Mouse (Mus musculus): ENCODE data around the gene Icmt.

Gene Icmt

GRCm38 (mm10) chr4:152300375-152300774, 3.3 kb downstream of the Icmt start:
- no peak for DNase-seq (ENCODE audit: low read depth)

GRCm38 (mm10) chr4:152302012-152302411, 5.0 kb downstream of the Icmt start:
- no peak for DNase-seq (ENCODE audit: low read depth)

- DNase-seq (ENCODE audit: low read depth), result no peak
These were observed 6.1 kb downstream of the Icmt start for GRCm38 (mm10) chr4:152303172-152303571.

DNA sequence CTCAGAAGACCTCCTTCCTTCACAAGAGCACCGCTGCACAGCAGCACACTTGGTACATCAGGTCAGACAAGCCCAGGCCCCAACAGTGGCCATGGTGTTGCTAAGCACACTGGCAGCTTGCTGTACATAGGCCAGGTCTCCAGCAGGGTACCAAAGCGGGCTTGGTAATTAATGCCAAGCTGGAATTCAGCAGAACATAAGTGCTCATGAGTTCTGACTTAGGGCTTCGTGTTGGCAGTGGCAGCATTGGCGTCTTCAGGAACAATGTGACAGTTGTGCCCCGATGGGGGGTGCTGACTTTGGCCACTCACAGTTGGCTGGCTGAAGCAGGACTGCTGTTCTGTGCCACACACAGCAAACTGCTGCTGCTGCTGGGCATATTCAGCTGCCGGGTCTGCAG, 7.7 kb downstream of the Icmt start:
- no peak for DNase-seq (ENCODE audit: low read depth)

GRCm38 (mm10) chr4:152305991-152306390, 9.0 kb downstream of the Icmt start:
- DNase-seq (ENCODE audit: low read depth), result no peak

DNA sequence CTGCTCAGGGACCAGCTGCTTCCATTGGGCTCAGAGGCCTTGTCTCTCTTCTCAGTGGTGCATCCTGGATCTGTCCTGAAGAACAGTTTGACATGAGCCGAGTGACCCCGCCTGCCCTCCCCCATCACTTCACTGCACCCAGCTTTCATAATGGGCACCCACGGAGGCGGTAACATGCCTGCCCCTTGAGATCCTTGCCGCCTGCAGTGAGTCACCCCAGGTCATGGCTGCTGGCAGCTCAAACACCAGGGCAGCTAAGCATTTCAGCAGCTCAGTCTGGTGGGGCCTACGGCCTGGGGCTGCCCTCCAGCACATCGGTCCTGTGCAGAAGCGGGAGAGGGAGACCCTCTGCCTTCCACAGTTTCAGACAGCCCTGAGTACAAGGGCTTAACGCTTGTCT, 10.5 kb downstream of the Icmt start:
- DNase-seq (ENCODE audit: low read depth), result no peak

DNA sequence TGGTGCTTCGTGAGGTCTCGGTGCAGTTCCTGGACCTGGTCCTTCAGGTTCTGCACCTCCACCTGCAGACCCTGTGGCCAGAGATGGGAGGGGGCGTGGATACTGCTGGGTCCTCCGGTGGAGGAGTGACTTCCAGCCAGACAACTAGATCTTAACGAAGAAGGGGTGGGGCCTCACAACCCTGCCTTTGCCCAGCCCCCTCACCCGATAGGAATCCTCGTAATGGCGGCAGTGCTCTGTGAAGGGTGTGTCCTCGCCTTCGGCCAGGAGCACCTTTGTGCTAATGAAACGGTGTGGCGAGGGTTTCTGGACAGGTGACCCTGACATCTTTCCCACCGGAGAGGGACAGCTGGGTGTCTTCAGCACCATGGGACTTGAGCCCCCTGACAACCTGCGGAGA, 15.2 kb downstream of the Icmt start:
- no peak for DNase-seq (ENCODE audit: low read depth)

GRCm38 (mm10) chr4:152313211-152313632, 16.2 kb downstream of the Icmt start:
- DNase-seq (ENCODE audit: low read depth), result no peak

GRCm38 (mm10) chr4:152313934-152314333, 16.9 kb downstream of the Icmt start:
- DNase-seq (ENCODE audit: low read depth), result peak; percentile 18

DNA sequence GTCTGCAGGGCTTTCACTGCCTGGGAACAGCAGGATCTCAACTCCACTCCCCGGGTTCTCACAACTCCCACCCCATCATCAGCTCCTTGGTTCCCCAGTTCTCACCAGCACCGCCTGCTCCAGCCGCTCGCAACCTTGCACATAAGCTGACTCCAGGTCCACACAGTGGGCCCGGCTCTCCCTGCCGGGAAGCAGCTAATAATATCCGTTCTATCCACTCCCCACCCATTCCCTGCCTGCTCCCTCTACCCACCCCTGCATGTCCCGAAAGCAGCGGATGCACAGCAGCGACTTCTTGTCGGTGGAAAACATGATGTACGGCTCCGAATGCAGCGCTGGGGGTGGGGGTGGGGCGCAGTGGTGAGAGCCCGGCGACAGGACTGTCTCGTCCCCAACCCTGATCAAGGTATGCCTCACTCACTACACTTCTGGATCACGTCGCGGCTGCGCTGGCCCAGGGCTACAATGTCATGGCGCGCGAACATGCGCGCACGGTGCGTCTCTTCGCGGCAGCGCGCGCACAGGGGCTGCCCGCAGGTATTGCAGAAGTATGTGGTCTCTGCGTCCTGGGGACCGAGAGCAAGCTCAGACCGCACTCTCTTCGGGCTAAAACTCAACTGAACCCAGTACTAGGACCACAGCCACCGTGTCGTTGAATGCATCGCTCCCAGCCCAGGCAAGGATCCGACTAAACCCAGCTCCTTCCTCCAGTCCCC, 18.6 kb downstream of the Icmt start:
- DNase-seq (ENCODE audit: low read depth), result no peak

GRCm38 (mm10) chr4:152317631-152318033, 20.6 kb downstream of the Icmt start:
- DNase-seq (ENCODE audit: low read depth), result no peak

DNA sequence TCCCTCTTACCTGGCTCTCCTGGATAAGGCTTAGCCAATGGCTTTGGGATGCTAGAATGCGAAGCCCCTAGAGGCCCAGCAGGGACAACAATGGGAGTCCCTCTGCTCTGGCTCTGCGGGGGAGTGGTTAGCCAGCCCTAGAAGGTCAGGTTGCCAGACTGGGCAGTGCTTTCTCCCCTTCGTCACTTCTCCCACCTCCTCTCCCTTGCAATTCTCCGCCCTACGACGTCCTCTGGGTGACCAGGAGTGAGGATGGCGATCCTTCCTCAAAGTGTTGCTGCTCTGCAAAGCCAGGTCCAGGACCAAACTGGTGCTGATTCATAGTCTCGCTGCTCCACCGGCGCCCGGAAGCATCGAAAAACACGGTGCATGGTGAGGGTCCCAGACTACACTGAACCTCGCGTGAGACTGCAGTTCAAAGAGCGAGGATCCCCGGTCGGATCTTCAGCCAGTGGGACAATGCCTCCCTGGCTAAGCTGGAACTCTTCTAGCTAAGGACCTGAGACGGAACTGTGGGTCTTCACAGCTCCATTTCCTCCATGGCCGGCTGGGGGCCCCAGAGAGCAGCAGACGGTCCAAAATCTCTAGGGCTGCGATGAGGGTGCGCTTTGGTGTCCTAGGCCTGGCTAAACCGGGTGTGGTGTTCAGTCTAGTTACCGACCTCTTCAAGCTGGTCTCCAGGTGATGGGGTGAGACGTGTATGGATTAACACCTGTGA, 21.6 kb downstream of the Icmt start, which contains the start of gene Rnf207:
TSS of gene Rnf207 (minus strand) at position 477 of the 718 bp plus-strand sequence.
- peak; percentile 40 for DNase-seq (ENCODE audit: low read depth)

DNA sequence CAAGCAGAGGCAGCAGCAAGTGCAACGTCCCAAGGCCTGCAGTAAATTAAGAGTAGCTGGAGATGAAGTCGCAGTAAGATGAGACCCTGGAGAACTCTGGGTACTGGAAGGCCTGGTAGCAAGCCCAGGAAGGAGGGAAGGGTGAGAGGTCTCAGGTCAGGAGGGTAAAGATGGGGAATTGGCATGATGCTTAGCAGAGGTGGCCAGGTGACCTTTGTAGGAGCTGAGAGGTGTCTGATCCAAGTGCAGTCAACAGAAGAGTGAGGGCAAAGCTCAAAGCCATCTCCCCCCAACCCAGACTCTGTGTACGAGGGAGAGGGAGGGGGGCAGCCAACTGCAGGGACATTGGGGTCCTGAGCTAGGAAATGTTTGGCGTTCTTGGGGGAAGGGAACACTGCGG, 24.4 kb downstream of the Icmt start:
- no peak for DNase-seq (ENCODE audit: low read depth)

DNA sequence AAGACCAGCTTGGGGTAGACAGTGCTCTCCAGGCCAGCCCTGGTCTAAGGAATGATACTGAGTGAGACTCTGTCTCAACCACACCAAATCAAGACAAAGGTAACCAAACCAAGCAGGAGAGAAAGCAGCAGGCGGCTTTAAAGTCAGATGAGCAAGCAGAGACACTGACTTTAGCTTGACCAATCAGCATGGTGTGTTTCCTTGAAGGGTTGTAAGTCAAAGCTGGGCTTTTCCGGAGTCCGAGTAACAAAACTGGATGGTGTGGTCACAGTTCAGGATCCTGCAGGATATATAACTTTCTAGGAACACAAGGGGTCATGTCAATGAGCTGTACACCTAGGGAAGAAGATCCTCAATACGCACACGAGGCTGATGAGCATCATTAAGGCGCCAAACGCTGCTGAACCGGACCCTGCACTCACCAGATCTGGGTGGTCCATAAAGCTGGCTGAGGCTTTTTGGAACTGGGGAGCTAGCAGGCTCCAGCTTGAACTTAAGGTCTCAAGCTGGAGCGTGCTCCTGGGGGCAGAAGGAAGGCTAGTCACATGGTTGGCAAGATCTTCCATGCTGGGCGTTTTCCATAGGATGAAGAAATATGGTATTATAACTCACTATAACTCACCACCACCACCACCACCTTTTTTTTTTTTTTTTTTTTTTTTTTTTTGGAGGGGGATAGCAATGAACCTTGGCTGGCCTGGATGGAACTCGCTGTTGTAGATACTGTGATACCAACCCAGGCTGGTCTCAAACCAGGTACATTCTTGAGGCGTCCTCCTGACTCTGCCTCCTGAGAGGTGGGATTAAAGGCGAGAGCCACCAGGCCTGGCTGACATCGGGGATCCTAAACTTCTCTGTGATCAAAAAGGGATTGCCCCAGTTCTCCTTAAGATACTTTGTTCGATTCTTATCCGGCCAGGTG, 27.9 kb downstream of the Icmt start:
- no peak for DNase-seq (ENCODE audit: low read depth)

DNA sequence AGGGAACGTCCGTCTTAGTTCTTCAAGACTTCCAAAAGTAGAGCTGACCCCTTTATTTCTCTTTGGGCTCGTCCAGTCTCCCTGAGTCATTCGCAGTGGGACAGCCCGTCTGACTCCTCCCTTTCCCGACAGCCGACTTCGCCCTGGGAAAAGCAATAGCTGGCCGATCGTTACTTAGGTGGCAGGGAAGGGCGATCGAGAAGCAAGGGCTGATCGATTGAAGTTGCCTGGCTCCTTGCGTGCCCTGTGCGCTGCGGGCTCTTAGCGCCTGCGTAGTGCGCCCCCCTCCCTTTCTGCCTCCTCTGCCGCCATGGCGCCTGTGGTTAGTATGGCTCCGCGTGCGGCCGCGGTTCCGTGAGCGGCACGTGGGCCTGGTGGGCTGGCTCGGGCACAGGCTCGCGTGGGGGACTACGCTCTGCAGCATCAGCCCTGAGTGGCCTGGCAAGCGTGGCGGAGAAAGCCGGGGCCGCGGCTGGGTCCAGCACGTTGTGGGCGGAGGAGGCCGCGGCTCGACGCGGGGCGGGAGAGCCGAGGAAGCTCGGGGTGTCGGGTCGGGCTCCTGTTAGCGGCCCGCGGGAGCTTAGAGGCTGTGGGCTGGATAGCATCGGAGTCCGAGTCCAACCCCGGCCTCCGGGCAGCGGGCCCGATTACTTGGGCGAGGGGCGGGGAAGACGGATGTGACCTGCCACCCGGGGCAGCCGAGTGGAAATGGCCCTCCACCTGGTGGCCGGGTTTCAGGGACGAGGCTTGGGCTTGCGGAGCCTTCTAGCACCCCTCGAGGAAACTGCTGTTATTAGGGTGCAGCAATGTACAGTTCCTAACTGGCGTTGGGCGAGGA, 28.8 kb downstream of the Icmt start, which contains the start of gene Rpl22:
TSS of gene Rpl22 (plus strand) at position 169 of the 838 bp plus-strand sequence.
- DNase-seq (ENCODE audit: low read depth), result peak; percentile 99

DNA sequence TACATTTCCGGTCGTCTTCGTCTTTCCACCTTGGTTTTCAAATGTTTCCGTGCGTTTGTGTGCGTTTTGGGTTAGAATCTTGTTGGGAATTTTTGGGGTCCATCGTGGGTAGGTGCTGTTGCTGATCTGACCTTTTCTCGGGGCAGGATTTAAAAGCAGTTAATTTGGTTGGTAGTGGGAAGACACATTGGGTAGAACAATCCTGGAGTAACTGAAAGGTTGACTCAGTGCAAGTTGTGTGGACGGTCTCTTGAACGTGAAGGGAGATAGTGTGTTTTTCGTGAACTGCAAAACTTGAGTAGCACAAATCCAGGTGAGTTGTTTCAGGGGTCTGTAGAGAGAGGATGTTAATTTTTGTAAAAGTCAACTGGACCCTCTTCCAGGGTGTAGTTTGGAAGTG, 29.5 kb downstream of the Icmt start:
- DNase-seq (ENCODE audit: low read depth), result peak; percentile 31

GRCm38 (mm10) chr4:152328691-152329090, 31.7 kb downstream of the Icmt start:
- DNase-seq (ENCODE audit: low read depth), result peak; percentile 70

DNA sequence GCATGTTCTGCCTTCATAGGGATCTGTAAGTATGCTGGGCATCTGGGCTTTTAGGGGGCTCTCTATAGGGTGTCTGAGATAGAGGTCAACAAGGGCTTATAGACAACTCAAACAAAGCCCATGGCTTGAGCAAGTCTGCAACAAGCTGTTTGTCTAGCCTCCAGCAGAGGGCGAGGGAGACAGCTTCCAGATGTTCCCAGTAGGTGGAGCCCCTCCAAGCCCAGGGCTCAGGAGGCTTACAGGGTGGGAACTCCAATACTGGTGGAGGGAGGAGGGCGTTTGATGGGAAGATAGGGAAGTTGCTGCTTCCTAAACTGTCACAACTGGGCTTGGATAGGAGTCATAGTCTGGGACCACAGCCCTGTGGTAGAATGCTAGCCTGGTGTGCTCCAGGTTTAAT, 35.9 kb downstream of the Icmt start:
- peak; percentile 77 for DNase-seq (ENCODE audit: low read depth)

DNA sequence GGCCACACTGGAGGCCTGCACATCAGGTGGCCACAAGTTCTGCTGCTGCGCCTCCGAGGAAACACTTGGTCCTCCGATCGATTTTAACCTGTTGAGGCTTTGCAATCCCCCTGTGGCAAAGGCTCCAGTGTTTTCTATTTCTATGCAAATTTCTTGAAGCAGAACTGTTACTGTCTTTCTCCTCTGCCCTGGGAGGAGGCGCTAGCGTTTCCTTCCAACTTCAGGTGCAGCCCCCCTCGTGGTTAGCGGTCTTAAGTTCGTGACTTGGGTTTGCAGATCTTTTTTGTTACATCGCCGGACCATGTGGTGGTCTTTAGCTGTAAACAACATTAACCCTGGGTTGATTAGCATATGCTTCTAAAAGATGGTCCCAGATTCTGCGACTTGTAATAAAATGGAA, 36.6 kb downstream of the Icmt start:
- no peak for DNase-seq (ENCODE audit: low read depth)

DNA sequence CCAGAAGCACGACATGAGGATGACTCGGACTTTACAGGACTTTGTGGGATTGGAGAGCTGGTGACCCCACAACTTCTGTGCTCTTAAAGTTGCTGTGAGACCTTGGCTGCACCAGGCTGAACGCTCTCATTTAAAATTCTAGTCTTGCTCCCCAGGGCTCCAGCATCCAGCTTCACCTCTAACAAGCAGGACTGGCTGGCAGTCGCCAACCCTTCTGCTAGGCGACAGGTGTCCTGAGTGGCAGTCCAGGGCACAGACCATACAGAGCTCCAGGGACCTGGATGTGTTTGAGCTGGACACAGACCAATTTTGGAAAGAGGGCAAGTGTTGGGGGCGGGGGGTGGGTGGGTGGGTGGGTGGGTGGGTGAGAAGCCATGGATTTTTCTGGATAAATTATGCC, 40.7 kb downstream of the Icmt start:
- no peak for DNase-seq (ENCODE audit: low read depth)
